Mouse (Mus musculus) cerebellum, adult 9-10 months (tissue): Measurements from ENCODE around the gene Scrn3.
A peak's percentile ranks its signal among the peaks of the same experiment; 100 is the strongest.

ENCODE experiments used
- DNase-seq: peaks from one replicate; pipeline ENCODE4 v3.0.0; 2022

Scrn3 gene

DNA sequence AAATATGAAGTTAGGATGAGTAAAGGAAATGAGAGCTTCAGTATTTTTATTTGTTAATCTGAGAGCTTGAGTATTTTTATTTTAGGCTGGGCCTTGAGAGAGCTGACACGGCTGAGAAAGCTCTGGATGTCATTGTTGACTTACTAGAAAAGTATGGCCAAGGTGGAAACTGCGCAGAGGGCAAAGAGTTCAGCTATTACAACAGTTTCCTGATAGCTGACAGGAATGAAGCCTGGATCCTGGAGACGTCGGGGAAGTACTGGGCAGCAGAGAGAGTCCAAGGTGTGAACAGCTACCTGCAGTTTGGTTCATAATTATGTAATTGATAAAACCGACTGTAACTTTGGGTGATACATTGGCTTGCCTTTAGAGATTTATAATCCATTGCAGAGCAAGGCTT lies 6.8 kb downstream of the Scrn3 start:
- DNase-seq: no peak

DNA sequence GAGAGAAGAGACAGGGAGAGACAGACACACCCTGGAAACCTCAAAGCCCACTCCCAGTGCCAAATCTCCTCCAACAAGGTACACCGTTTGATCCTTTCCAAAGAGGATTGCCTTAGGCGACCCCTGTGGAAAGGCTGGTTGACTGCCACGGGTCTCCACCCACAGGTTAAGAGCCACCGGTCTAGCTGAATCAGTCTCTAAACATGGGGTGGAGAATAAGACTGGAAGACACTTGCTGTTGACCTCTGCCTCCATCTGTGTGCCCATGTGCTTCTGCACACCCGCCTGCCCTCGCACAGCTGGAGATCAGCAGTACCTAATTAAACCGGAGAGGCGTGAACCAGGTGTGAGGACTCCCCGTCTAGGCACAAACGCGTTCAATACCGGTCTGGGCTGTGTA lies 10.6 kb downstream of the Scrn3 start:
- DNase-seq: no peak

DNA sequence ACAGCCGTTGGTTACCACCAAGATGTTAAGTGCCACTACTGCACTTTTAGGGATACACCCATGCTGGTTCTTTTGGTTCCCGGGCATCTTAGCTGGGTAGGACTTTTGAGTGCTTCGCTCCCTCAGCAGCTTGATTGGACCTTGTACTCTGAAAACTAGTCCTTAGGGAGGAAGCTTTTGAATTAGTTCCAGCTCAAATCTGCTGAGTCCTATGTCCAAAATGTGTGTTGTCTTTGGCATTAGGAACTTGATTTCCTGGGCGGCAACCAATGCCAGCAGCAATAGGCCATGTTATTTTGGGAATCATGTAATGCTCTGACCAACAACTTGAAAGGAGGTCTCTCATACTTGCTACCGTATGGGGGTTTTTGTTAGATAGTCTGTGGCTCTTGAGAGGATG lies 13.5 kb downstream of the Scrn3 start:
- DNase-seq: no peak

DNA sequence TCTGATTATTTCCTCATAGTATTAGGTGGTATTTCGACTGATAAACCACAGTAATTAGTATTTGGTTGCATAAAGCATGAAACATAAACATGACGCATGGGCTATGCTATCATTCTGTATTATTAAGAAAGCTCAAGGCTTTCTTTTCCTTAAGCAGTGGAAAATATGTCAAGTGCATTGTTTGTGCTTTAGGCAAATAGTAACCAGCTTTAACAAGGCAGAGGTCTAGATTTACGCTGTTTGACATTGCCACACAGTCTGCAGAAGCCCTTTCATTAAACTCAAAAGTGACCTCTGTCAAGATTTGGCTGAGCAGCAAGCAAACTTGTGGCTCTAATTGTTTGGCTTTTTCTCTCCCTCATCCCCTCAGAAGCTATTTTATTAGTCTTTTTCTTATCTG lies 23.5 kb downstream of the Scrn3 start:
- DNase-seq: no peak

DNA sequence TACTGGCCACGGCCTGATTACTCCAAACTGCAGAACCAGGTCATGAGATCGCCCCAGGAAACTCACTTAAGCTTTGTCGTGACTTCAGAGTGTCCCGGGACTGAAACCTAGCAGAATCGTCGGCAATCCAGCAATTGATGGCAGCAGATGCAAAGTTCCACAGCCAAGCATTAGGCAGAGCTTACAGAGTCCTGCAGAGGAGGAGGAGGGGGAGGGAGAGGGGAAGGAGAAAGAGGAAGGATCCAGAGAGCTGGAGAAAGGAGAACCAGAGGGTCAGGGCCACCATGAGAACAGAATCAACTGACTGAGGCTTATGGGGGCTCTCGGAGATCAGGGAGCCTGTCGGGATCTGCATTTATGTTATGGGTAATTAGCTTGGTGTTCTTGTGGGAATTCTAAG lies 26.0 kb downstream of the Scrn3 start:
- no peak for DNase-seq

DNA sequence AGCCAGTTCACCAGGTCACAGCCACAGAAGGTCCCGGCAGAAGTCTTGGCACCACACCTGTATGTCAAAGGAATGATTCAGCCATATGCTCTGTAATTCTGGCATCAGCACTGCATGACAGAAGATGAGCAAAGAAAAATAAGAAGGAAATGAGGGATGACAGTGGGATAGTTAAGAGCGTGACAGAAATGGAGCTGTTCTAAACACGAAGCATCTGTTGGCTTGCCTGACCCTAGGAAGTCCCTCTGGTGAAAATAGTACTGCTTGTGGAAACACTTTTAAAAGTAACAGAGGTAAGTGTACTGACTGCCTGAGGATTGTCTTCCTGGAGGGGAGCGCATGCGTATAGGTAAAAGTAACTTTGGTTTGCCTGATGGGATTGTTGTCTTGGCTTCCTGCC lies 31.3 kb downstream of the Scrn3 start:
- no peak for DNase-seq

DNA sequence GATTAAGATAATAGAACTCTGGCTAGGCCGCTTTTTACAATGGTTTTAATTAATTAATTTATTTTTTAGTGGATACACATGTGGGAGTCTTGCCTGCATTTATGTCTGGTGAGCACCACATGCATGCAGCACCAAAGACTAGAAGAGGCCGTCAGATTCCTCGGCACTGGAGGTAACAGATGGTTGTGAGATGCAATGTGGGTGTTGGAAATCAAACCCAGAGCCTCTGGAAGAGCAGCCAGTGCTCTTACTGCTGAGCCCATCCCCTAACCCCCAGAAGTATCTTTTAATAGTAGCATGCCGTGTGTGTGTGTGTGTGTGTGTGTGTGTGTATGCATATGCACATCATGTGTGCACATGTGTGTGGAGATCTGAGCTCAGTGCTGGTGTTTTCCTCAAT lies 32.8 kb downstream of the Scrn3 start:
- DNase-seq: no peak

DNA sequence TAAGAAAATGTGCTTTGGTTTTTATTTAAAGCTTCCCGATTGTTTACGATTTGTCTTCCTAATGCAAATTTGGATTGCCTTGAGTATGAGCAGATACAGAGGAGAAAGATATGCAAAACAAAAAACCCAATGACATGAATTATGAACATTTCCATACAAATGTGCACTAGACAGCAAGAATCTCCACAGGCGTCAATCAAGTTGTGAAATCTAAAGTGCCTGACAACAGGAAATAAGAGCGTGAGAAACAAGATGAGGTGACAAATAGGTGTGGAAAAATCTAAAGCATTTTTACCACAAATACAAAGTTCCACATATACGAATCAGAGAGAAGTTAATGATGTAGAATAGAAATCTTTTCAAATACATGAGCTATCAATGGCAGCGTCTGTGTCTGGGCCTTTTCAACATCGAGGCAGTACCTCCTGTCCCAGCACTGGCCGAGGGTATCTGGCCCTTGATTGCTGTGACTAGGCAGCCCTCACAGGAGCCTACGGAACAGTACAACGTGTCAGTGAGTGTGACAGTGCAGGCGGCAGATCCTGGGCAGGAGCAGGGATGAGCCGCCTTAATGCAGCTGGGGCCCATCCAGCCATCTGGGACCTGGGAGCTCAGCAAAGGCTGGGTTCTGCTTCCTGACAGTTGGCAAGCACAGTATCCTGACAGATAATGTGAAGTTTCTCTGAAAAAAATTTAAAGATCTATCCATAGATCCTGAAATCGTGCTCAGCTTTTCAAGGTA lies 34.1 kb downstream of the Scrn3 start:
- no peak for DNase-seq

DNA sequence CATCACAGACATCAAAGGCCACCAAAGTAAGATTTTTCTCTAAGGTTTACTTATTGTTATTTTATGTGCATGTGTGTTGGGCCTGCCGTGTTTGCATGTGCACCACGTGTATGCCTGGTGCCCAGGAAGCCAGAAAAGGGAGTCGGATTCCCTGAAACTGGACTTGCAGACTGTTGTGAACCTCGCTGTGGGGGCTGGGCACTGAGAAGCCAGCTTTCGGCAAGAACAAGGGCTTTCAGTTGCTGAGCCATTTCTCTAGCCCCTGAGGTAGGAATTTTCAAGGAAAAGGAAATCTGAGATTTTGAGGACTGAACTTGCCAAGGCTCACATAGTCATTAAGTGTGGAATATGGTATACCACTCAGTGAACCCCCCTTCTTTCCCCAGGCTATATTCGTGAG lies 34.7 kb downstream of the Scrn3 start:
- no peak for DNase-seq

DNA sequence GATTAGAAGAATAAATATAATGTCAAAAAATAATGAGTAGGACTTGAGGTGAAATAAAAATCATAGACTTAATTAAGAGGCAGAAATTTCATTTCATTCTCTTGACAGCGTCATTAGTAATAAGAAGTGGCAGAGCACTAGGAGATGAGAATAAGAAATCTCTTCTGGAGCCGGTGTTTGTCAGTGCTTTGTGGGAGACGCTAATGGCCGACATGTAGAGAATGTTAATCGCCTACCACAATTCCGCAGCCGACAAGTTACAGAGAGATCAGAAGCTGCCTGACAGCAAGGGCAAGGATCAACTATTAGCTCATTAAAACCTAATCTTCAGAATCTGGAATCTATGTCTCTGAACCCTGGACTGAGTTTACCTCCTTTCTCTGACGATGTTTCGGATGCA lies 35.4 kb downstream of the Scrn3 start:
- no peak for DNase-seq

DNA sequence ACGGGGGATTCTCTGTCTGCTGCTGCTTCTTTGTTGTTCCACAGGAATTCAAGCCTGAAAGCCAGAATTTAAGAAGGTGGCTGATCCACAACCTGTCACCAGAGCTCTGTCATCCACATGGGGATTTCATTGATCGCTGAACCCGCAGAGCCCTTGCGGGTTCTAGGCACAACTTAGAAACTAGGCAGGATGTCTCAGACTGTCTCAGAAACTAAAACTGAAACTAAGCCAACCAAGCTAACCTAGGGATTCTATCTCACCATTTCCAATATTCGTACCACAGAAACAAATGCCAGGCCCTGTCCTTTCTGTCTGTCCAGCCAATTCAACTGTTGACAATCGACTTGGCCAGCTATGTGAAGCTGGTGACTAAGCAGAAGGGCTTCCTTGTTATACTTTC lies 35.8 kb downstream of the Scrn3 start:
- DNase-seq: no peak

DNA sequence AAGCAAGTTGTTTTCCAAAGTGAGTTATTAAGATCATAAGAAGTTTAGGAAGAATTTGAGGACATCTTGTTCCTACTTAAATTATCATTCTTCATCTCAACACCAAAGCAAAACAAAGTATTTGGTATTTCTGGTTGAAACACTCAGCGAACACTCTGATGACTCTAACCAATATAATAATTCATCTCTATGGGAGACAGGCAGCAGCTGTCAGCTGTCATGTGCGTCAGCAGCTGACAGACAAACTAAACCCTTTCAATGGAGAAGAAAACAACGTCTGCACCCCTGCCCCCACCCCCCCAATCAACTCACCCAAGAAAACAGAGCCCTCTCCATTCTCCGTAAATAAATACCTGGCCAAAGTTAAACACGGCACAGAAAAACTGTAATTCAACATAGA lies 39.1 kb downstream of the Scrn3 start:
- DNase-seq: no peak

DNA sequence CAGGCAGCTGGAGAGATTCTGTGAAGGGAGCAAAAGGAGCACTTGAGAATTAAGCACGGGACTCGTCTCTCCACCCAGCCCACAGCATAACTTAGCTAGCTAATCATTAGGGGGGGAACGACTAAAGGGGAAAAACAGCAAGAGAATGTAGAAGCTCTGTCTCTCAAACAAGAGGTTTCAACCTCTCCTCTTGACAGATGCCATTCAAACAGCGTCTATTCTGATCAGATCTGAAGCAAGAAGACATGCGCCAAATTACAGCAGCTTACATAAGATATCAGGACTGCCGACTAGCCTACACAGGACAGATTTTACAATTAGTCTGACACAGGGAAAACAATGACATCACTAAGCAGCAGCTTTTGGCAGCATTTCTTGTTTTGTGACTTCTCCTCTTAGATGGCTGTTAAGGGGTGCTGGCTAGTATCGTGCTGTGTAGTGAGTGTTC lies 39.5 kb downstream of the Scrn3 start:
- peak; percentile 73 for DNase-seq

DNA sequence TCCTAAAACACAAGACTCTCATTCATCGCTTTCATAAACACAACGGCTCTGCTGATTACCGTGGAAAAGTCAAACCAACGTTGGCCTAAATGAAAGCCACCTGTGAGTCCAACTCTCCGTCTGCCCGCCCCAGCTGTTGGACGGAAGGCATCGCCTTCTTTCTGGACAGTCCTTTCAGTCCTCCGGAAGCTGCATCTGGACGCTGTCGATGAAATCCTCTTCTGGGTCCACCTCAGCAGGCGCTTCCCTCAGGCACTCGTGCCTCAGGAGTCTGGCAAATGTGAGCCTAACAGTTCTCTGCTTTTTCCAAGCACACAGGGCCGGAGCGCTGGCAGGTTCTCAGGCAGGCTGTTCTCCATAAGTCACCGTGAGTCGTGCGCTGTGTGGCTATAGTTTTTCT lies 44.6 kb downstream of the Scrn3 start:
- no peak for DNase-seq

DNA sequence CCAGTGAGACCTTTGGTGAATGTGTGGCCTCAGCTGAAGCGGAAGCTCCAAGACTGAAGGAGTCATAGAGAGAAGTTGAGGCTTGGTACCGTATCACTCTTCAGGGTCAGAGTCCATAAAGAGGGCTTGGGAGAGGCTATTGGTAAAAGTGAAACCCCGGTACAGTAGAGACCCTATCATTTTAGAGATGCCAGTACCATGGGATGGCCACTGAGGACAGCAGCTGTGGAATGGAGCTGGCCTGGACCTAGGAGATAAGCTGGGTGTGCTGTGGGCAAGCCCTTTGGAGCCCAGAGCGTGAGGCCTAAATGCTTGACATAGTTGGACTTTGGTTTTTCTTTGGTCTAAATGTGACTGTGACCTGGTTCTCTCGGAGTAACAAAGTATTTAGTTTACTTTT lies 47.5 kb downstream of the Scrn3 start:
- no peak for DNase-seq

DNA sequence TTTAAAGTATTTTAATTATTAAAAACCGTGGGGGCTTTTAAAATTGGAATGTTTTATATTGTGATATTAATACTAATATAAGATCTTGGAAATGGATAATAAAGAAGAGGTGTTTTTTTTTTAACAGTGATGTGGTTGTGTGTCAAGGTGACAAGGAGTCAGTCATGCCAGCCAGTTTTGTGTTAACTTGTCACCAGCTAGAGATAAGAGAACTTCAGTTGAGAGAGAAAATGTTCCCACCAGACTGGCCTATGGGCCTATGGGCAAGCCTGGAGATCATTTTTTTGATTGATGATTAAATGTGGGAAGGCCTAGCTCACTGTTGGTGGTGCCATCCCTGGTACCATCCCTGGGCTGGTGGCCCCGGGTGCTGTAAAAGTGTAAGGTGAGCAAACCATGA lies 48.1 kb downstream of the Scrn3 start:
- no peak for DNase-seq

DNA sequence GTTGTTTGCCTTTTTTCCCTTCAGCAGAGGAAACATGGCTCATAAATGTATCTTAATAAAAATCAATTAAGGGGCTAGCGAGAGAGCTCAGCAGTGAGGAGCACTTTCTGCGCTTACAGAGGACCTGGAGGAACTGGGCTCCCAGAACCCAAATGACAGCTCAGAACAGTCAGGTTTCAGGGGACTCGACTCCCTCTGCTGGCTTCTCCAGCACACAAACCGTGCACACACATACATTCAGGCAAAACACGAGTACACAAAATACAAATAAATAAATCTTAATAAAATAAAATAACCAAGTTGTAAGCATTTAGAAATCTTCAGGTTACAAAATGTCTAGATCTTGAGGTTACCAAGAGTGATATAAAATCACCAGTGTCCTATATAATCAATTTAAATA lies 51.0 kb downstream of the Scrn3 start:
- DNase-seq: no peak

DNA sequence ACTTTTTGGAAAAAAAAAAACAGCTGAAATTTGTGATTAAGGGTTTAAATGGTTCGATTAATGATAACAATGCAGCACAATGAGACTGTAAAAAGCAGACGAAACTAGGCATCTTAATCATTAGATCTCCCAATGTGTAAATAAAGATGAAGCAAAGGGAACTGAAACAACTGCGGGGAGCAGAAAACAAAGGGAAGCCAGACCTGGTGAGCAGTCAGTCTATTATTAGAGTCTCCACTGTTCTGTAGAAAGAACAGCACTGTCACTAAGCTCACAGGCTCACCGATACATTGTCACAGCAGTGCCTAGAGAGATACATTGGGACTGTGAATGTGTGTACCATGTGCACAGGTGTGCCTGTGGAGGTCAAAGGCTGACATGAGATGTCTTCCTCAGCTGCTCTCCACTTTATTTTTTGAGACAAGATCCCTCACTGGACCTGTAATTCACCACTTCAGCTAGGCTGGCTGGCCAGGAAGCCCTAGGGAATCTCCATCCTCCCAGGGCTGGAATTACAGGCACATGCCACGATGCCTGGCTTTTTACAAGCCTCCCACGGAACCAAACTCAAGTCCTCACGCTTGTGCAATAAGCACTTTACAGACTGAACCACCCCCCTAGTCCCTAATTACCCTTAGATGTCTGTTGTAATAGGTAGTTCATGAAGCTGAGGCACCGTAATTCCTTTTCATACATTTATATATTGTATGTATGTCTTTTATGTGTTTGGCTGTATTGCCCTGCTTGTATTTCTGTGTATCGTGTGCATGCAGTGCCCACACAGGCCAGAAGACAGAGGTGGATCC lies 59.3 kb downstream of the Scrn3 start:
- no peak for DNase-seq

DNA sequence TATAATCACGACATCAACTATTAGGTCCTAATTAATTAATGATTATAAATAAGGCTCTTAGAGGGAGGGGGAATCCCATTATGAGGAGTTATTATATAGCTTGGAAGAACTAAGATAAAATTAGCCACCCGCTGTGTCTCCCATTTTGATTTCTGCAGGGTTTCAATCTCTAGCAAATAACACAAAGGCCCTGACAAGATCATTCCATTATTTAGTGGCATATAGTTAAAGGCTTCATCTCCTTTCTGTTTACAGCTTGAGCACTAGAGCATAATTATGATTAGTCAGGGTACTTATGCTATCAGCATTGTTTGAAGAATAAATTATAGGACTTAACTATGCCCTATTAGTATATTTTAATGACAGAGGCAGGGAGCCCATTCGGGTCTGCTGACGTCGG lies 65.9 kb downstream of the Scrn3 start:
- no peak for DNase-seq

DNA sequence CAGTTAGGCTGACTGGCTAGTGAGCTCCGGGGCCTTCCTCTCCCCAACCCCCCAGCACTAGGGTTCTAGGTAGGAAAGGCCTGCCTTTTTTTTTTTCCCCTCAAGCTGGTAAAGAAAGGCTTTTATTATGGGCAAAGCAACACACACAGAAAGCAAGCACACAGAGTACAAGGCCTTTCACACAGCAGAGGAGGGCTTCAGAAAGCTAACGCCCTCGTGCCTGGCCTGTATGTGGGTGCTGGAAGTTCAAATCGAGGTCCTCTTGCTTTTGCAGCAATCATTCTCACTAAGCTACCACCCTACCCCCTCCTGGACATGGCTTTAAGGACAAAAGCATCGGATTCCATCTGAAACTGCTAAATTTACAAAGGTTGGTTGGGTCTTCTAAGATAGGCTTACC lies 67.3 kb downstream of the Scrn3 start:
- no peak for DNase-seq

DNA sequence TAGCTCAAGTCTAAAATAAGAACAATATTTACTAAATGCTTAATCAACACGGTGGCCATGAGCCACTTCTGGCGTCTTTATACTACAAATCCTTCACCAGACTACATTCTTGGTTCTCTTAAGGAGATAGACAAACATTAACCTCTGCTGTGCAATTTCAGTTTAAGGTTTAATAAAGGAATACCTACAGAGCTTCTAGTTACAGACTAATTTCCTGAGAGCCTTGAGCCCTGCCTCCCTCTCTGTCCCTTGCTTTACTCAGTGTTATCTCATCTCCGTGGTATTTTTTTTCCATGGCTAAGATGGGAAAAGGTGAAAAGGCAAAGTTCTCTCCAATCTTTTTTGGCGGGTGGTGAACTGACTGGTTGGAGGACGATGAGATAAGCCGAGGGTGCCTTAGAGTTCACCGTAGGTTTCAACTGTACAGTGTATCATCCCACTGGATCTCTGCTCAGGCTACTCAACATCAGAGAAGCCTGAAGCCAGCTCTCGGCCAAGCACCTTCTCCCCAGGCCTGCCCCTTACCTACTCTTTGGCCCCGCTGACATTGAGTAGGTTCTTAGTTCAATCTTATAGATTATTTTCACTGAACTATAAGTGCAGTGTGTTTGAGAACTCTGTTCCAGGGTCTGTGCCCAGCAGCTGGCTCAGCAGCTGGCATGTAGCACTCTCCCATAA lies 68.0 kb downstream of the Scrn3 start:
- no peak for DNase-seq

DNA sequence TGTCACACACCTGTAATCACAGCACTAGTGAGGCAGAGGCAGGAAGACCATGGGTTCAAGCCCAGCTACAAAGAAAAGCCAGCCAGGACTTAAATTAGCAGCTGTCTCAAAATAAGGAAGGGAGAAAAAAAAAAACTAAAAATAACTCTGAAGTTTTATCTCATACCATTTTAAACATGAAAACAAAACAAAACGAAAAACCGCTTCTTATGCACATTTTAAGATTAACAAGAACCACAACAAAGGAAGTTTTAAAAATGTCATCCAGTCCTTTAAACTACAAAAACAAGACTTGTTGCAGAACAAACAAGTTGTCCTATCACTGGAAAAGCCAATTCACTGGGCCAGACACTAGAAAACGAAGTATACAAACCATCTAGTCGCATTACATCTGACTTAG lies 72.8 kb downstream of the Scrn3 start:
- no peak for DNase-seq

DNA sequence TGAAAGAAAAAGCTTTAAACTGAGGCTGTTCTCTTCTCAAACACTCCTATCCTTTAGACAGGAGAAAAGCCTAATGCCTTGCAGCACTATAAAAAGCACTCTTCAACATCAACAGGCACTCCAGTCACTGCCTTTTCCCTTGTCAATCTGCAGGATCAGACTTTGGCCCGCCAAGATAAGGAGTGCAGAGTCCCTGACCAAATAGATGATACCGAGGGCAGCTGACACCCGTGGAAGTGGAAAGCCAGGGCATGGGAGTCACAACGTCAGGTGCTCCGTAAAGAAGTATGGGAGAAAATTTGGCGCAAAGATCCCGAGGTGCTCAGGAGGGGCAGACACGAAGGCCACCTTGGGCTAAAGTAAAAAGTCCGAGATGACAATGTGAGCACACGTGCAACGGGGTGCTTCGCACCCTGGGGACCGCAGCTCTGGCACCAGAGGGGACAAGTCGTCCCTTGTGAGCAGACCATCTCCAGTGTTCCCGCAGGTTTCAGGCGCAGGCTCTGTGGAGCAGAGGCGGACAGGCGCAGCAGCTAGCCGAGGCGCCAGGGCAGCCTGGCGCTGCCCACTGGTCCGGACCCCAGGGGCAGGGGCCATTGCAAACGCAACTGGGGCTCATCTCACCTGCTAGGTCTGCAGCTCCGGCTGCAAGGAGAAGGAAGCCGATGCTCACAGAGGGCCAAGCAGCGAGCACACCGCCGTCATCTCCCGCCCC lies 73.4 kb downstream of the Scrn3 start:
- DNase-seq: no peak
